Mouse (Mus musculus) bone marrow, adult 2 months (tissue): ENCODE results near the gene Qpct.

Experiments
- CTCF ChIP-seq: fragments of 200-500 bp; IDR thresholded peaks from 2 replicates; pipeline ENCODE4 v1.5.1; 2011; ENCODE audit warnings: low read length, control low read depth; ENCODE audit not compliant: control insufficient read depth, insufficient read depth
- POLR2A ChIP-seq: fragments of 200-500 bp; IDR thresholded peaks from 2 replicates; pipeline ENCODE4 v1.6.1; 2011; ENCODE audit warnings: low read depth, mild to moderate bottlenecking, control low read depth, low read length, borderline replicate concordance; ENCODE audit not compliant: control insufficient read depth

- TF ChIP-seq CTCF (no peak), POLR2A (no peak)
These were observed 27.2 kb upstream of the Qpct start for GRCm38 (mm10) chr17:79024544-79024943.
